Mouse (Mus musculus) lung, postnatal 4 days (tissue): ENCODE measurements at regions not wholly inside any gene's neighbourhood (a gene's known extent, or its start where the extent isn't known, plus 50 kb on each side); places are given as distances from the start of the nearest gene placed in this dataset.
A peak's percentile ranks its signal among the peaks of the same experiment; 100 is the strongest.
"Not testable (repeated sequence)": the region's sequence is repeated elsewhere in the genome, so short reads cannot be mapped to it uniquely, and the experiment has no call there.

ENCODE experiments used
- DNase-seq, 2 experiments: peaks; one replicate each; pipeline ENCODE4 v3.0.0; 2021

DNA sequence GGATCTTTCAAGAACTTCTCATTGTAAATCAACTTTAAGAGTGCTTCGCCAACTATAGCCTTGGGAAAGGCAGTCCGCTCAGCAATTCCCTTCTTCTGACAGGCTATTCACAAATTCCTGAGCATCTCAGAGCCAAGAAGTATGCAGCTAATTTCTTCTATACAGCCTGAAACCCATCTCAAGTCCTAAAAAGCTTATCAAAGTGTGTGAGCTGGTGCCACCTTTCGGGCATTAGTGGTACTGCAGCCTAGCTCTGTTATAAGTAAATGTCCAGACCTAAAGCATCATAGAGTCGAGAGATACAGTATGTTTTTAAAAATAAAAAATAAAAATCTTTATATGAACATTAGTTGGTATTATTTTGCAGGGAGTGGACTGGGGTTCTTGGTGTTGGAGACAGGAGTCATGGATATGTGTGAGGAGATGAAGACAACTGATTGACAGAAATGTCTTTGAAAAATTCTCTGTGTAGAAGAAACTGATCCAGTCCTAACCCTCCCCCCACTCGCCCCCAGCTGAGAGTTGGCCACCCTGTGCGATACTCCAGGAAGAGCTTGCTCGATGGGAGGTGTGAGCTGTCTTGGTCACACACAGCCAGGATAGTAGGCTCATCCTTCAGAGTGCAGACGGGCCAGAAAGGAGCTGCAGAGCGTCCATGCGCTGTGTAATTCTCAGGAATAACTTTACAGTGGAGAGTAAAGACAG is 56.4 kb downstream of the Bod1 start:
- peak; percentile 51 to 67 for DNase-seq

DNA sequence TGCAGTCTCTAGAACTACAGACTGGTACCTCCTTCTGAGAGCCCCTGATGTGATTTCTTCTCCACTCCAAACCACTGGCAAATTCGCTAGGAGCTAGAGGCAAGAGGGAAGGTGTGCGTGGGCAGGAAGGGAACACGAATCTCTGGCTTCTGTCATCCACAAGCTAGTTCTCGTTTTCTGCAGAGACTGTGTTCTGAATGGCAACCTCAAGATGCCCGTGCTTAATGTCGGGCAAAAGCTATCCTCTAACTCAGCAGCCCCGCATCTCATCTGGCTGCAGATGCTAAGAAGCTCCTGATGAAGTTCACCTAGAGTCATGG is 57.3 kb downstream of the Bod1 start:
- DNase-seq, result no peak

DNA sequence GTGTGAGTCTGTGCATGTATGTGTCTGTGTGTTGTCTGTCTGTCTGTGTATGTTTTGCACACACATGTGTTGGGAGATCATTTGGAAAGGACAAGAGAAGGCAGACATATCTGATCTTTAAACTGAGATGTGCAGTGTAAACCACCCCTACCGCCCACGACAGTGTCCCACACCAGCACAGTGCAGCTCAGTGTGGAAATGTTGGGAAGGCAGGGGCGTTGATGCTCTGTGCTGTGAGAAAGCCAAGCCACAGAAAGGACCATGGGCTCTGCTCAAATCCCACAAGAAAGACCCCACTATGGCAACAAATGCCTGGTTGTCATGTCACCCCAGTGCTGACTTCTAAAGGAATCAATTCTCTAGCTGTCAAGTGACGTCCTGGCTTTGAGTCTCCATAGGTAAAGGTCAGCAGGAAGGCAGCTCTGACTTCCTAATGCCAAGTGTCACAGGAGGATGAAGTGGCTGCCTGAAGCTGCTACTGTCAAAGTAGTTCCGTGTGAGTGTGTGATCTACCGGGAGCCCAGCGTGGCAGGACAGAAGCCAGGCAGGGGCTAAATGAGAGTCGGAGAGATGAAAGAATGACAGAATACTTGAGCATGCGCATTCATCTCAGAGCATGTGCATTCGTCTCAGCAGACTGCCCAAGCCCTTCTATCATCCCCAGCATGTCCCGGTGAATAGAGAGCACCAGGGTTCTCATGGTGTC is 57.8 kb downstream of the Bod1 start:
- DNase-seq, result no peak

DNA sequence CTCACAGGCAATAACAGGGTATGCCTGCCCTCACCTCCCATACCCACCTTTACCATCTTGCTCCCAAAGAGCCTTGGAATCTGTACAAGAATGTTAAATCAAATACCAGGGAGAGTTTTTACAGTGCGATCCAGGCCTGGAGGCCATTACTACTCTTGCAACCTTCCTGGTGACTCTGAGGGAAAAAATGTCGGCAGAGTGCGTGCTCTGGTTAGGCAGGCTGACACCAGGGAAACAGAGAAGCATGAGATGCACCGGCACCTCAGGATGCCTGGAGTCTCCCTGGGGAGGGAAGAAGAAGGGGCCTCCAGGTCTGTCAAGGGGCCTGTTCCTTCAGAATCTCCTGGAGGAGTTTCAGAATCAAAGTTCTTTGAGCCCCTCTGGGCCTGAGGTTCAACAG is 63.2 kb downstream of the Bod1 start:
- DNase-seq, result no peak

DNA sequence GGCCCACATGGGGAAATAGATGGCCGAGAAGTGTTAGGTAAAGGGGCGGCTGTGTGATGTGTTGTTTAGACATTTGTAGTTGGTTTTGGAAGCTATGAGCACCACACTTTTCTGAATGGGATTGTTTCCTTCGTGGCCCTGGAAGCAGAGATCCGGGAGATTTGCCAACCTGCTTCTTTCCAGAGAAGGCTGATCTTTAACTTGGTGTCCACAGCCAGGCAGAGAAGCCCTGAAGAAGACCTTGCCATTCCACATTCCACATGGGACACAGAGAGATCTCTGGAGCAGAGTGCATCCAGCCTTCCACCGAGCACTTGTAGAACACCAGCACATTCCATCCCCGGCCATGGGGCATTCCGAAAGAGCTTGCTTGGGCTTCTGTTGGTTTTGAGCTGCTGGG is 70.2 kb downstream of the Bod1 start:
- DNase-seq, result no peak

DNA sequence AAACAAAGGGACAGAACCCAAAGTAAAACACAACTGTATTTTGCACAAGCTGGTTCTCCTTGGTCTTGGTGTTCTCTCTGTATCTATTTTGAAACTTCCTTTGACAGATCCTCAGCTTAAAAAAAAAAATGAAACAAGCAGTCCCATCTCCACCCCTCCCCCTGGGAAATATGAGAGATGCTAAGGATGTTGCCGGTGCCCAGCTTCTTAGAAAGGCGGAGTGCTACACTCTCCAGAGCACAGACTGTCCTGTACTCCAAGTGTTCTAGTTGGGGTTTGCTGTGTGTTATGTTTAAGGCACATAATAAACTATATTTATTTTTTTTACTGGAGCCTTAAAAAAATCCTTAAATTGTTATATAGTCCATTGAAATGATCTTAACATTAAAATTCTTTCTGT is 78.1 kb downstream of the Bod1 start:
- no peak for DNase-seq

DNA sequence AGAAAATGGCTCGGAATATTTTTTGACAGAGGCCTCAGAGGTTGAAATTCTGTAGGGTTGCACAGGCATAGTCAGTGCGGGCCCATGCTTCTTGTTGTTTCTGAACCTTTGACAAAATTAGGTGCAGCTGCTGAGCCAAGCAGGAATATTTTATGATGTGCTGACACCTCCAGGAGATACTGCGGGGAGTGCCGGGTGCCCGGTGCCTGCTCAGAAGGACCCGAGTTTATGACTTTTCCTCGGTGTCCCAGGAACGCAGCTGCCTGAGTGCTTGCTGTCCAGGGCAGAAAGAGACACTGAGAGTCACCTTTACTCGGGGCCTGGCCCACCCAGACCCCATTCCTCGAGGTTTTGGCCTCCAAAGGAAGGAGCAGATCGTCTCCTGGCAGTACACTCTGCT is 79.6 kb downstream of the Bod1 start:
- no peak for DNase-seq

DNA sequence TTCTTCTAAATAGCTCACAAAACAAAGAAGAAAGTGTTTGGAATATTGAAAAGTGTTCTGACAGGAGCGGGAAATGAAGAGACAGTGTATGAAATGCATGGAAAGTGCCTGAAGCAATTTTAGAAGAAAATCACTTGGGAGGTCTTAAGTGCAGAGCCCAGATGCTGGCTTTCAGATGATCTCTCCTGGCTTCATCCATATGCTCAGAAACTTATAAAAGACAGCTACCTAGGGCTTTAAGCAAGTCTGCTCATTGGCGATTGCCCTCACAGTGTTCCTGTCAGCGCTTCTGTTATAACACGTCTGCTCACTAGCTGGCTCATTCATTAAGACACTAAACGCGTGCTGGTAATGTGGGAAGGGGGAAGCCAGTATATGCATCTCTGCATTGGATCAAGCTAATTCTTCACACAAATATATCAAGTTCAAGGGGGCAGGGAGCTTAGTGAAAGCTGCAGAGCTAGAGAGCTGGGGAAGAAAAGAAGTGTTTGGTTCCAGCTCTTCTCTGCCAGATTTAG is 80.6 kb downstream of the Bod1 start:
- no peak for DNase-seq

DNA sequence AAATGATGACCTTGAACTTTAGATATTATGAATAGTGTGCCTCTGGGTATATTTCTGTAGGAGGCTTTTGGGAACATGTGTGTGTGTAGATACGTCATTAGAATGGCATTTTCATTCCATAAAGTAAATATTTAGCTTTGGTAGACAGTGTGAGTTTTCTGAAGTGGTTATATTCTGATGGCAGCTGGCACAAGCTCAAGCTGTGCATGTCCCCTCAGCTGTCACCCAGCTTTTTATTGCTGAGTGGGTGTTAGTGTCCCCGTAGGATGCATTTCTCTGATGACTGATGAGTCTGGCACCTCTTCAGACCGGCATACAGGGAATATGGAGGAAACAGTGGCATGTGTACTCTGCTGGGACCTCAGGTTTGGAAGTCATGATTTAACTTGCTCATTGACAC is 96.7 kb downstream of the Bod1 start:
- peak in 1 of 2 experiments; percentile 28 for DNase-seq

DNA sequence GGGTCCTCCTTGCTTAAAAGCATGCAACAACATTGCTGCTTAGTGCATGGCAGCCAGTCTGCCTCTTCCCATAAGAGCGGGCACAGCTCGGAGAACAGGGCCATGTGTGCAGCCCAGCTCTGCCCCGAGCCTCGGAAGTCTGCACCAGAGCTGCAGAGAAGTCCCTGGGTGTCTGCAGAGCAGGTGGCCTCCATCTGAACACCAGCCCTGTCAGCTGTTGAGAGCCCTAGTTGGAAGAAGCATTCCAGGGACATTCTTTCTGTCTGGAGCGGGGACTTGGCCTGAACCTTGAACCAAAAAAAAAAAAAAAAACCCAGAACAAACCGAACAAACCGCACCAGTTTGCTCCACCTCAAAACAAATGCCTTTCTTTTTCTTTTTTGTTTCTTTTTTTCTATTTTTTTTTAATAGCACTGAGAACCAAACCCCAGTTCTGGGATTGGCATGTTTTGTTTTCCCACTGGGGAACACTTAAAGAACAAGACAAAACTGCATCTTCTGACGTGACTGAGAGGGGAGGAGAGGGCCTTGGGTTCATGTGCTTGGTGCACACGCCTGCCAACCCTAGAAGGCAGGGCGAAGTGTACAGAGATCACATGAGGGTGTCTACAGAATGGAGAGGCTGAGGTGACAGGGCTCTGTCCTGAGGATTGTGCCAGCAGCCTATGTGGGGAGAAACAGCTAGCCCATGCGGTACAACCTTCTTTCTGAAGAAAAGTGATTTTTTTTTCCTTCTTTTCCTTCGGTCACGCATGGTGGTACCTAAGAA is 106.8 kb downstream of the Bod1 start:
- peak; percentile 33 to 80 for DNase-seq

DNA sequence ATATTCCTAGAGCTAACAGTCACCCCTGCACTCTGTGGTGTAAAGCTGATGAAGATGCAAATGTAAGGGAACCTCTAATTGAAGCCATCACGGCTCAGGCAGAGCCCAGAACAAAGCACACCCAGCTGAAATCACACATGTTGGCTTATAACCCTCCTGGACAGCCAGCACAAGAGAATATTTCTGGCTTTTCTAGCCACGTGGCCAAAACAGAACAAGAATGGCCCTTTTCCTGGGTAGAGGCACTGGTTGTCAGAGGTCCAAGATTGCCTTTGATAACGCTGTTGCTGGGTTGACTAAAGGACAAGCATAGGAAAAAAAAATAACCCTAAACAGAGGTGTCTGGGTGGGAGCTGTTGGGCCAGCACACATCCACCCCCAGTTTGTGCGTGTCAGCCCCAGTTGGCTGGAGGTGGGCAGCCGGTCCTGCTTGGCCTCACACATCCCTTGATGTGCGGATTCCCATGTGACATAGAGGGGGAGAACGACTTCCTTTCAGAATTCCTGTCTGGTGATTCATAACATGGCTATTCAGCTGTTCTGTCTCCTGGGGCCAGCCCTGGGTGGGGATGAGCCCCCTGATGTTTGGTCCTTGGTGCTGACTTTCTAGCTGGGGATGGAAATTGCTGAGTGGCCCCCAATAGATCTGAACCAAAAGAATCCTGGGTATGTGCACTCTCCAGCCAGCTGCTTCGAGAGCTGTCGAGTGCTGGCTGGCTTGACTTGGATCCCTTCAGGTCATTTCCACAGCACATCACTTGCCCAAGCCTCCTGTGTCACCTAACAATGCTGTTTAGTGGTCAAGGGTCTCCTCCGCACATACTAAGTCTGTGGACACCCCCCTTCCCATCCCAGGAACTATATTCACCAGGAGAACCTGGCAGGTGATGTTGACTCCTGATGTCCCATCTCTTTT is 107.6 kb downstream of the Bod1 start:
- peak; percentile 30 to 70 for DNase-seq

DNA sequence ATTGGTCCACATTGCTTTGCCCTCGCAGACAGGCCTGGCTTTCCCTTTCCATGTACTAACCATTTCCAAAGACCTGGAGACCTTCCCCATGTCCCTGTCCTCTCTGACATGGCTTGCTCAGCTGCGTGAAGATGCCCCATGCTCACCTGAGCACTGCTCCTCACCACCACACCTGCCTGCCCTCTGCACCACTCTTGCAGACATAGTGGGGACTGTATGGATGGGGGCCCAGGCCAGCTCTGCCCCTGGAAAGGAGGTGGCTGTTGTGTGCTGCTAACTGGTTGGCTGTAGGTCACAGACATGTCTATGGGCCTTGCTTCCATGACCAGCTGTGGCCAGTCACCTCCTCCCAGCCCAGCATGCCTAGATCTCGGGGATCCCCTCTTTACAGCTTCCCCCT is 108.7 kb downstream of the Bod1 start:
- no peak for DNase-seq

DNA sequence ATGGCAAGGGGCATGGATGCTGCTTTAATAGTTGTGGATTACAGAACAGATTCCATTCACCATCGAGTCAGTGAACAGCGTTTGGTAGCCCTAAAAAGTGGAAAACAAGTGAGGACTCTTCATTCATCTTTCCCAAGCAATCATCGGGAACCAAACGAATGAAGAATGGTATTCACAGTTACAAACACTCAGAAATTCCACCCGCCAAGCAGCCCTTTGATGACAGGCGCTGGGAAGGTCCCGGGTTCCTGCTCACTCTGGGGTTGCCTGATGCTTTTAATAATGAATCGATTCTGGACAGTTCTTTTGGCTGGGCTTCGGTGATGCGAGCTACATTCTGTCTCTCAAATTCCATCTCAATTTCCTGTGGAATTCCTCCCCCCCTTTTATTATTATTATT is 110.9 kb downstream of the Bod1 start:
- DNase-seq, result no peak

DNA sequence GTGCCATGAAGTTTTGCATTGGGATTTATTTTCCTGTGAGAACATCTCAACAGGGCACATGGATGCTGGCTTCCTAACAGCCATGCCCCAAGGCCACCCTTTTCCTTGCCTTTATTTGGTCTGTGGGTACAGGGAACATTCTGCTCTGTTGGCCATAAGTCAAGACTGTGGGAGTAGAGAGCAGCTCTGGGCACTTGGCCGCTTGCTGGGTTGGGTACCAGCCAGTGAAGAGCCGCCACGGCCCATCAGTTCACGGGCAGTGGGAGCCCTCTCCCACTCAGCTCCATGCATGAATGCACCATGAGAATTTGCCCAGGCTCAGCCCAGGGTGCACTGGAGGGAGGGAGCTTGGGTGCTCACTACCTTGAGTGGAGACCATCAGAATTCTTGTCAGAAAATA is 116.6 kb downstream of the Bod1 start:
- no peak for DNase-seq

DNA sequence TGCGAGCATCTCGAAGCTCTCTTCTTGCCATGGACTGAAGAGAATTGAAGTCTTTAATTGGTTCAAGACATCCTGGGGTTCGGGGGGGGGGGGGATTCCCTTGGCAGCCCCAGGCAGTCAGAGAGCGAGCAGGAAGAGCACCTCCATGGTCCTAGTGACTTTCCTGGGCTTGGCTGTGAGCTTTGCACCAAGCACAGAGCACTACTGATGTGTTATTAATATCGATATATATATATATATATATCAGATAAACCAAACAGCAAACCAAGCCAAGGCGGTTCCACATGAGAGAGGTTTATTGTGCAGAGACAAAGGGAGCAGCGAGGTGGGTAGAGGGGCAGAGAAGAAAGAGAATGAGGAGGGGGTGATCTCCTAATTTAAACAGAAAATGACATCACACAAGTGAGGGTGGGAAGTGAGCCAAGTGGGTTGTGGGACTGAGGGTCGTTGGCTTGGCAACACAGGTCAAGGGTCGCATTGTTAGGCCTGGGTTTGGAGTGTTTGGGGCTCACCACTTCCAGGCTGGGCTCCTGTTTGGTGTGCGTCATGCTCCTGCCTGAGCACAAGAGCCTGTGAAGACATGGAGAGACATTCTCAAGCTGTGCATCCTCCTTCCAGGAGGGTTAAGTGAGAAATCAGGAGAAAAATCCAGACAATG is 119.9 kb downstream of the Bod1 start:
- DNase-seq, result no peak

DNA sequence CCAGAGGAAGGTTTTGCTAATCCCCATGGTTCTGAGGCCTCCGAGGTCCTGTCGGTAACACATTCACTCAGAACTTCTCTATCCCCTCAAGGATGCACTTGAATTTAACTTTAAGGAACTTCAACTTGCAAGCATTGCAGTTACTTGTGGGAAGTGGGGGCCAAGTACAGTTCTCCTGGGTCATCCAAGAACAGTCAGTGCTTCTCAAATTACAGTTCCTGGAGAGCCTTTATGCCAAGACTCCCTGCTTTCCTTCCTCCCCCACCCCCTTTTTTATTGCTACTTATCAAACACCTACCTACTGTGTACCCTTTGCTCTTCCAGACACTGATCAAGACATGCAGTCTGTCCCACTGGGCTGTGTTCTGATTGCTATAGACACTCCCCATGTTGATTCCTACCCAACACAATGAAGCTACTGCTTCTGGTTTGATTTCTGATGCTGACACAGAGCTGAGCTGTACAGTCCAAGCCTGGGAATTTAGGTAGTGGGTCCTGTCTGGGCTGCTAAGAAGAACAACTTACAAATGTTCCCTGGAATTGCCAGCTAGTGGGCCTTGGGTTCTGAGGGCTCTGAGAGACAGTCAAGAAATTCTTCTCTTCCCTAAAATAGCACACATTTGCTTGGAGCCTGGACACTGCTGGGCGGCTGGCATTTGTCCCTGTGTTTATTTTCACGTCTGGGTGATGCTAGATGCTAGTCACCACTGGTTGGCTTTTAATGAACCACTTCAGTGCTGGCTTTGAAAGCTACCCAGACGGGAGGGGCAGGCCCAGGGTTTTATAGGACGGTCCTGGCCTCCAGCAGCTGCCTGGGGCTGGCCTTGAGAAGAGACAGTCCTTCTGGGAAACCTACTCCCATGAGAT is 120.7 kb downstream of the Bod1 start:
- peak; percentile 61 to 85 for DNase-seq

DNA sequence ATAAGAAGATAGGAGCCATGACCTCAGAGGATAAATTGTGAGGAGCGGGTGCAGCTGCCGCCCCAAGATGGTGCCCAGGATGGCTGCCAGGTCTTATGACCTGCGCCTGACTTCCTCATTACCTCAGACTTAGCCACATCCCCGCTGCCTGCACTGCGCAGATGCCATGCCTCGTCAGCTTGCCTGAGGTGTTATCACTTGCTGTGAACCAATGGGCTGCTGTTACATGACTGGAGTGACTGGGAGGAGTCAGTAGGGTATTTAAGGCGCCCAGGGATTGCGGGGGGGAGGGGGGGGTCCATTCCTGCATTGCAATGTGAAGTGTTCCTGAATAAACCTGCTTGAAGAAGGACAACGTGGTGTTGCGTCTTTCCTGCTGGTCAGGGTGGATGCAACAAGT is 126.2 kb downstream of the Bod1 start:
- DNase-seq, result not testable (repeated sequence)

DNA sequence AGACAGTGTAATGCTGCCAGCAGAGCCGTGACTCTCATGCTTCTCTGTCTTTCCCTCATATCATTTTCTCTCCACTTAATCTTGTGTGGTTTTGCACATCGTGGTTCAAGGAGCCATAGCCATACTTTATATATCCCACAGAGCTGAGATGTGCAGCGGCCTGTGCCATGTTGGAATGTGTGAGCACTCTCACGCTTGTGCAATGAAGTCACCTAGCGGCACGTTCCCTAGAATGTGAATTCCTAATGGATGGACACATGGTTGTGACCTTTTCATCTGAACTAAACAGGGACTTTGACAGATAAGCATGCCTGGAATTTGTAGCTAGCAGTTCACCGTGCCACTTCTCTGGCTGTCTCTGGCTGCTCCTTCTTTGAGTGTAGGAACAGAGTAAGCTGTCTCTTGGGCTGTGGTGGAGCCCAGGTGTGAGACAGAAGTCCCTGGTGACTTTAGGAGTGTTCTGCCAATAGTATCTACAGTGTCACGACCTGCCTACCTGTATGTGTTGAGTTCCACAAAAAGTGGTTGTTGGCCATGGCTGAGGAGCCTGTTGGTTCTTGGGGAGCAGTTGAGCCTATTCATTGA is 129.0 kb downstream of the Bod1 start:
- DNase-seq, result no peak

DNA sequence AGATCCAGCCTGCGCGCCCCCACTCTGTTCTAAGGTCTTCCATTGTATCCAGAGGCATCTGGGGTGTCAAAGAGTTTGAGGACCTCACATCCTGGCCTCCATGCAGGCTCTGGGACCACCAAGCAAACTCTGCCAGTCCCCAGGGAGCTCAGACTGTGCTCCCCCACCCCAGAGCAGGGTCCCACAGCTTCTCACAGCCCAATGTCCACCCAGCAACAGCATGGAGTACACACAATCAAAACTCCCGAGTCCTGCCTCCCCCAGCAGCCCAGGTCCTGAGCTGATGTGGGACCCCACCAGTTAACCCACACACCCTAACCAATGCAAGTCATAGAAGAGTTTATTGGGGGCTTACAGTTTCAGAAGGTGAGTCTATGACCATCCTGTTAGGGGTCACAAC is 130.3 kb downstream of the Bod1 start:
- no peak for DNase-seq

DNA sequence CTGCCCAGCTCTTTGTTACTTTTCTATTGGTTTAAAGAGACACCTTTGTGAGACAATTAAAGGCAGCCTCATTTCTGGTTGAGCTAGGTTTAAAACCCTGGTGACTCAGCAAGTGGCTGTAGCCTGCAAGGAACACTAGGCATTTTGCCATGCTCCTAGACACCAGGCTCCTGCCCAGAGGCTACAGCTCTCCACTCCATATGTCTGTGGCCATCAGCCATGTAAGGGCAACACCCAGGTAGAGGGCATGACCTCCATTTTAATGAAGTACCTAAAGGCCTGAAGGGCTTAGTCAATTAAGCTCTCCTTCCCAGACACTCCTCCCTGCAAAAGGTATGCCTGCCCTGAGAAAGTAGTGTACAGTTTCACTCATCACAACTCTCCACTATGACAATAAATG is 130.9 kb downstream of the Bod1 start:
- DNase-seq, result no peak

DNA sequence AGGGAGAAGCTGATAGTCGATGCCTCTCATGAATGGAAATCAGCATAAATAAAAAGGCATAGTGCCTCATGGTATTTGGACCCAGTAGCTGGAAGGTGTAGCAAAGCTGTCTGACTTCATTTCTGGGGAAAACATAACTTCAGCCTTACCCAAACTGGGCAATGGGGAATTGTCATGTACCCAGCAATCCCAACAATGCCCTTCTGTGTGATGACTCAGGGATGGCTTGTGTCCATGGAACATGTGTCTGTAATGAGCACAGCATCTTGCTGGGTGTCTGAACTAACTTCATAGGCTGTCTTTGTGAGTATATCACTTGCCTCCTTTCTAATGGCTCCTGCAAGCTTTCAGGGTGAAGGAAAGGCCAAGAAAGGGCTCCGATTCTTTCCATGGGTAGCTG is 140.3 kb downstream of the Bod1 start:
- no peak for DNase-seq
